Mouse (Mus musculus) heart, postnatal 14 days (tissue): ENCODE data around the gene Myh9. TPM values are rescaled to one million over a fixed set of nuclear protein-coding genes. Genes with fewer than 3 reads are reported as not detected.
A peak's percentile ranks its signal among the peaks of the same experiment; 100 is the strongest.
"Not testable (repeated sequence)": the region's sequence is repeated elsewhere in the genome, so short reads cannot be mapped to it uniquely, and the experiment has no call there.

Experiments
- DNase-seq, 2 experiments: peaks; one replicate each; pipeline ENCODE4 v3.0.0; 2021 to 2022
- intact Hi-C: fragments of 180-260 bp; cut with DNase I; formaldehyde crosslinking; loops from one replicate; pipeline ENCODE4 v1.15.1; 2025
- total RNA-seq, 2 experiments: library from RNA; stranded (reverse); gene quantifications; 2 replicates each; pipeline ENCODE4 v1.2.3; 2021

The Myh9 gene
- total RNA-seq, 2 experiments from 2014 or later = 140 to 172 TPM

DNA sequence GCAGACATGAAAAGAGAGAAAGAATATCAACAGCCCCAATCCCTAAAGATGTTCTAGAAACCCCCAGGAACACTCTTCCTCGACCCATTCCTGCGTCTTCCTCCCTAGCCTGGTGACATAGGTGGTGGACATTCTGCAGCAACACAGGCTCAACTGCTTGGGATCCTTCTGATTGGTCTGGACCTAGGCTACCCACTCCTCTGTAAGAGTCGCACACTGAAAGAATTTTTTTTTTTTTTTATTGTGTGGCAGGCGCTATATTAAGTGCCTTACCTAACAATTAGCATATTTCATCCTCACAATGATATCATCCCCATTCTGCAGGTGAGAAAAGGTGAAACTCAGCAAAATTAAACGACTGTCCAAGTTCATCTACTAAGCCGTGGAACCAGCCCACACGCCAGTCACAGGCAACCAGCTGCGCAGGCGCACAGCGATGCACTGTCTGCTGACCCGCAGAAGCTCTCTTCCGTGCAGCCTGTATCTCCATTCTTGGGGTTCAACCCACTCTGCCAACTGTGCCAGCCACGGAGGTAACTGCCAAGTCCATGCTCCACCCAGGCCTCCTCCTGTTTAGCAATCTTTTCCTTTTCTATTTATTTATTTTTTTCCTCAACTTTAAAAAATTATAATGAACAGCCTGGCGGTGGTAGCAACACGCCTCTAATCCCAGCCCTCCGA is 3.1 kb upstream of the Myh9 start:
- no peak for DNase-seq
- intact Hi-C loops = loop anchor here (5.0 kb wide), 1 partner anchor 62 kb away; no protein-coding TSS in a partner anchor

- intact Hi-C loops = loop anchor here (5.0 kb wide), 1 partner anchor 63 kb away; no protein-coding TSS in a partner anchor
- DNase-seq = no peak
These were observed 2.1 kb upstream of the Myh9 start for GRCm38 (mm10) chr15:77844048-77844447.

- DNase-seq = not testable (repeated sequence)
- intact Hi-C loops = loop anchor here (5.0 kb wide), 1 partner anchor 64 kb away; no protein-coding TSS in a partner anchor
These were observed 1.6 kb upstream of the Myh9 start for GRCm38 (mm10) chr15:77843494-77844041.

DNA sequence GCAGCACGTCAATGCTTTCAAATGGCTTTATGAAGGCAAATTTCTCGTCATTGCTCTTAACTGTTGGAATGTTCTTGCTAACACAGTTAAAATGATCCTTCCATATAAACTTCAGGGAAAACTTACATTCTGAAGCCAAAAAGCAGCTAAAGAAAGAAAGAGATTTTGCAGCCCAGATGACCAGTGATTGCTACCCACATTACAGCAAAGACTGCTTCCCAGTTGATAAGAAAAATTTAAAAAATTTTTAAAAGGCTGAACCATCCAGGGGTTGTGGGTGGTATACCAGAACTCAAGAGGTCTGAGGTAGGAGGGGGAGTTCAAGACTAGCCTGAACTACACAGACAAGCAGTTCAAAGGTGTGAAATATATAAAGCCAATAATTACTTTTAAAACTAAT is 1.1 kb upstream of the Myh9 start:
- intact Hi-C loops = loop anchor here (5.0 kb wide), 1 partner anchor 64 kb away; no protein-coding TSS in a partner anchor
- DNase-seq = no peak

- intact Hi-C loops = loop anchor here (5.0 kb wide), 1 partner anchor 66 kb away; no protein-coding TSS in a partner anchor
- DNase-seq = peak; percentile 78
These were observed 471 bp downstream of the Myh9 start for GRCm38 (mm10) chr15:77841361-77842046.

GRCm38 (mm10) chr15:77840450-77841360 is 1.3 kb downstream of the Myh9 start:
- DNase-seq = no peak
- intact Hi-C loops = loop anchor here (5.0 kb wide), 1 partner anchor 67 kb away; no protein-coding TSS in a partner anchor

DNA sequence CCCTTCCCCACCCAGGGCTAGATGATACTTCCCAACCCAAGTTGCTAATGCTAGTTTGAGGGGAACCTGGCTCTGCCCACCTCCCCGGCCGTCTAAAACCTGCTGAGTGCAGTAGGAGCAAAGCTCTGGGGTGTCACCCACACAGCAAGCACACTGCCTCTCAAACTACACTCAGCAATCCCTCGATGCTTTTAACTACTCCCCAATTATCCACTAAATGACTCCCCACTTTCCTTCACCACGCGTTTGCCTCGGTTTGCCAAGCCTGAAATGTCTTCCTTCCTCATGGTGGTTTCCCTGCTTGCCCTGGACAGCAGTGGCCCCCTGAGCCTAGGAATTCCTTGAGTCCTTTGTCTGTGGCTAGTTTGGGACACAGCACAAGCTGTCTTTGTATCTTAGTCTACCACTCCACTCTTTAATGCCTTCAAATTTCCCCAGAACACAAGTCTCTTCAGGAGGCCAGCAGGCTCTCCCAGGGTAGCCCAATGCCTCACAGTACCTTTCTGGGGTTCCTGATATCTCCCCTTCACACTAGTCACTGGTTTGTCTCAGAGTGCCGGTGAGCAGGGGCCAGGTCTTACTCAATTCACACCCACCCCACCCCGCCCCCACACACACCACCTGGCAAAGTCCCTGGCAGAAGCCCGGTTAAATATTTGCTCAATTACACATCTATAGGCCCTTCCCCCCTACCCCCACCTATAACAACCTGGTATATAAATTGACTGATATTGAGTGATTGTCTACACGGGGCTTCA is 2.3 kb downstream of the Myh9 start:
- DNase-seq = no peak
- intact Hi-C loops = loop anchor here (2.0 to 10.0 kb wide), 4 partner anchors 23 to 68 kb away; no protein-coding TSS in a partner anchor

DNA sequence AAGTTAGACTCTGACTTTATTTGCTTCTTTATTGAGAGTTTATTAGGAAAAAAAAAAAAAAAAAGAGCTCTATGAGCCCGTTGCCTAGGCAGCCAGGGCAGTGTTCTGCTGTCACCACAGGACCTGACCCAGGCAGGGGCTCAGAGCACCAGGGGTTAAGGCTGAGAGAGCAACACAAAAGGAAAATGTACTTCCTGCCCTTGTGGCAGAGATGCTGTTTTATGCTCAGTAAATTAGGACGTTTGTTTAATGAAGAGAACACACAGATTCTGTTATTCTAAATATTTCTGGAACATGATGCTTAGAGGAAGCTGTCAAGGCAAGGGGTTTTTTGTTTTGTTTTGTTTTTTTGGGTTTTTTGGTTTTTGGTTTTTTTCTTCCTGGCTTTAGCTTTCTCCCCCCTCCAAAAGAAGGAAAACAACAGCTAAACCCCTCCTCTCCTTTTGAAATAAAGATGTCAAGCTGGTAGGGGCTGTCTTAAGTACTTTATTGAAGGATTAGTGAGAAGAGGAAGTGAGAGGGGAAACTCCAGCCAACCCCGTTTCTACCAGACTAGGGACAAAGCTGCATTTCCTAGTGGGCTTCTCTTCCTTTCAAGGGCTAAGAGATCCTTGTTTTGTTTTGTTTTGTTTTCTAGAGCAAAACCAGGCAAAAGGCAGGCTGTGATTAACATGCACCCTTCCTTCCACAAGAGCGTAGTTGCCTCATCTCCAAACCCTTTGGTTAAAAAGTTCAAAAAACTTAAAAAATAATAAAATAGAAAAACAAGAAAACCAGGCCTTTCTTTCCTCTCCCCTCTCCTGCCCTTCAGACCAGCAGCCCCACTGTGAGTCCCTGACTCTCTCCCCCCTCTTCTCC is 3.2 kb downstream of the Myh9 start:
- intact Hi-C loops = loop anchor here (2.0 to 10.0 kb wide), 3 partner anchors 22 to 54 kb away; no protein-coding TSS in a partner anchor
- peak in 1 of 2 experiments; percentile 18 for DNase-seq

- intact Hi-C loops = loop anchor here (2.0 to 10.0 kb wide), 3 partner anchors 21 to 53 kb away; no protein-coding TSS in a partner anchor
- DNase-seq = no peak
These were observed 4.4 kb downstream of the Myh9 start for GRCm38 (mm10) chr15:77837444-77838117.

GRCm38 (mm10) chr15:77836692-77837443 is 5.1 kb downstream of the Myh9 start:
- no peak for DNase-seq
- intact Hi-C loops = loop anchor here (5.0 to 10.0 kb wide), 2 partner anchors 35 to 52 kb away; no protein-coding TSS in a partner anchor

- intact Hi-C loops = loop anchor here (5.0 to 10.0 kb wide), 2 partner anchors 34 to 51 kb away; no protein-coding TSS in a partner anchor
- DNase-seq = no peak
These were observed 5.9 kb downstream of the Myh9 start for GRCm38 (mm10) chr15:77835930-77836653.

- intact Hi-C loops = loop anchor here (5.0 to 10.0 kb wide), 2 partner anchors 32 to 50 kb away; no protein-coding TSS in a partner anchor
- DNase-seq = peak in 1 of 2 experiments; percentile 2
These were observed 7.4 kb downstream of the Myh9 start for GRCm38 (mm10) chr15:77834336-77835268.

GRCm38 (mm10) chr15:77833731-77834130 is 8.2 kb downstream of the Myh9 start:
- intact Hi-C loops = loop anchor here (10.0 kb wide), 1 partner anchor 49 kb away; no protein-coding TSS in a partner anchor
- no peak for DNase-seq

DNA sequence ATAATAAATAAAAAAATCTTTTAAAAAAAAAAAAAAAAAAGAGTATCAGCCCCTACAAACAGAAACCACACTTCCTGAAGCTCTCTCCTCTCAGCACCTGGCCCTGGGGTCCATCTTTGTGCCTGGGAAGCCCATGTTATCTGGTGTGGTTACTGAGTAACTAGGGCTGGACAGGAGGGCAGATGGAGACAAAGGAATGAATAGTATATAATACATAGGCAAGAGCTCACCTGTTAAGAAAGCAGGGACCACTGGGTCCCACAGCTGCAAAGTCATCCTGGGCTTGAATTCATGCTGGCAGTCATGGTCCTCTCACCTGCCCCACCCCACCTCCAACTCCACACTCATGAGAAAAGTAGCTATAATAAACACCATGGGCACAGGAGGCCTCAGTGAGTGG is 8.9 kb downstream of the Myh9 start:
- intact Hi-C loops = loop anchor here (10.0 kb wide), 1 partner anchor 48 kb away; no protein-coding TSS in a partner anchor
- no peak for DNase-seq

DNA sequence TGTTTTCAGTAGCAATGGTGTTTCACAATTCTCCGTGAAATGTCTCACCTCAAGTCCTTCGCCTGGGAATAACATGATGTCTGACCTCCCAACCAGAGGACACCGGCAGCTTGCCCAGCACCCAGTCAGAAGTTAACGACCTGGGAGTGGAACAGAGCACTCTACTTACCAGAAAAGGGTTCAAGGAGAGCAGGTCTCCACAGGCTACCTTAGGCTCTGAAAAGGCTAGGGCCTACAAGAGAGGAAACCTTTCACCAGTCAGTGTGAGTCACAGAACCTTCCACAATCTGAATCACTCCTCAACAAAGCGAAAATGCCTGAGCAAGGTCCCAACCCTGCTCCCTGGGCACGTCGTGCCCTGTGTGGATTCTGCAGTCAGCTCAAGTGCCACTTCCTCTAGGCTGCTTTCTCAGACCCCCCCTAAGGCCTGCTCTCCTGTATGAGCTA is 9.5 kb downstream of the Myh9 start:
- intact Hi-C loops = loop anchor here (10.0 kb wide), 1 partner anchor 48 kb away; no protein-coding TSS in a partner anchor

More for the DNA sequence above, 9.5 kb downstream of the Myh9 start:
- DNase-seq = no peak
